22 mouse cellular contexts compared by ENCODE assay signal in genomic region chrX:9413889-9414288, GRCm38 (mm10).
DNase-seq lines count a peak whose midpoint lies in the region; ATAC-seq and TF ChIP-seq lines count a peak whose summit lies in the region.
"Had no signal": no experiment of that assay in that cellular context is flagged by ENCODE, and none has a peak within 500 bp of the region (broad histone marks: within the 10 kb centered on the region; RNA-seq: fewer than 3 reads in every experiment).

No protein-coding gene starts in this region.

- no peak overlapping the region for H3K4me2 ChIP-seq in kidney, postnatal 0 days (ENCODE audit: low read length)
- no peak overlapping the region for H3K4me2 ChIP-seq in midbrain, postnatal 0 days (ENCODE audit: low read depth, low read length, poor library complexity, severe bottlenecking)
- no peak overlapping the region for H3K4me2 ChIP-seq in midbrain, embryonic 14.5 days (ENCODE audit: low read length)
- H3K4me2 ChIP-seq: embryonic facial prominence, embryonic 15.5 days; forebrain, embryonic 15.5 days; limb, embryonic 15.5 days; midbrain, embryonic 13.5 days; neural tube, embryonic 13.5 days; stomach, embryonic 15.5 days had no signal

- H3K9ac ChIP-seq in kidney, postnatal 0 days (ENCODE audit: low read depth, low read length): no peak overlapping the region
- no peak overlapping the region for H3K9ac ChIP-seq in midbrain, postnatal 0 days (replicated peaks; ENCODE audit: low read length, poor library complexity, severe bottlenecking)
- no peak overlapping the region for H3K9ac ChIP-seq in midbrain, embryonic 14.5 days (replicated peaks; ENCODE audit: low read length)
- H3K9ac ChIP-seq: embryonic facial prominence, embryonic 15.5 days; forebrain, embryonic 15.5 days; limb, embryonic 15.5 days; midbrain, embryonic 13.5 days; neural tube, embryonic 13.5 days; stomach, embryonic 15.5 days had no signal

- ATAC-seq in kidney, postnatal 0 days (replicated peaks; ENCODE audit: low FRiP score, low read depth): no peak
- no peak for ATAC-seq in midbrain, postnatal 0 days (ENCODE audit: low FRiP score)
- no peak for ATAC-seq in midbrain, embryonic 14.5 days (ENCODE audit: low FRiP score, low TSS enrichment)
- ATAC-seq: forebrain, embryonic 15.5 days; midbrain, embryonic 13.5 days had no signal

- H3K4me1 ChIP-seq in kidney, postnatal 0 days (replicated peaks; ENCODE audit: insufficient read depth, low read length): no peaks in the 10 kb centered on the region
- H3K4me1 ChIP-seq in midbrain, postnatal 0 days (ENCODE audit: insufficient read depth, low read length): no peaks in the 10 kb centered on the region
- no peaks in the 10 kb centered on the region for H3K4me1 ChIP-seq in midbrain, embryonic 14.5 days (ENCODE audit: control insufficient read depth, insufficient read depth, low read length)
- H3K4me1 ChIP-seq: embryonic facial prominence, embryonic 15.5 days; forebrain, embryonic 15.5 days; heart, embryonic 10.5 days; limb, embryonic 15.5 days; megakaryocyte, embryonic 14.5 days; midbrain, embryonic 13.5 days; neural tube, embryonic 13.5 days; stomach, embryonic 15.5 days had no signal

- H3K9me3 ChIP-seq in kidney, postnatal 0 days (replicated peaks; ENCODE audit: low read length): no peaks in the 10 kb centered on the region
- no peaks in the 10 kb centered on the region for H3K9me3 ChIP-seq in midbrain, postnatal 0 days (ENCODE audit: low read length)
- H3K9me3 ChIP-seq in midbrain, embryonic 14.5 days (ENCODE audit: control insufficient read depth, low read length): no peaks in the 10 kb centered on the region
- H3K9me3 ChIP-seq: embryonic facial prominence, embryonic 15.5 days; forebrain, embryonic 15.5 days; G1E; heart, embryonic 10.5 days; limb, embryonic 15.5 days; megakaryocyte, embryonic 14.5 days; midbrain, embryonic 13.5 days; neural tube, embryonic 13.5 days; stomach, embryonic 15.5 days had no signal

- 78% methylated on average over 5 of the region's 5 CpGs for WGBS in kidney, postnatal 0 days
- 81% methylated on average over 5 of the region's 5 CpGs for WGBS in midbrain, postnatal 0 days
- 72% methylated on average over 5 of the region's 5 CpGs for WGBS in midbrain, embryonic 14.5 days

- H3K27me3 ChIP-seq in kidney, postnatal 0 days (ENCODE audit: insufficient read depth, low read length): no peaks in the 10 kb centered on the region
- no peaks in the 10 kb centered on the region for H3K27me3 ChIP-seq in midbrain, postnatal 0 days (ENCODE audit: insufficient read depth, low read length)
- H3K27me3 ChIP-seq in midbrain, embryonic 14.5 days (ENCODE audit: control insufficient read depth, insufficient read depth, low read length): no peaks in the 10 kb centered on the region
- H3K27me3 ChIP-seq: embryonic facial prominence, embryonic 15.5 days; forebrain, embryonic 15.5 days; limb, embryonic 15.5 days; midbrain, embryonic 13.5 days; neural tube, embryonic 13.5 days; stomach, embryonic 15.5 days had no signal

- H3K36me3 ChIP-seq in kidney, postnatal 0 days (ENCODE audit: insufficient read depth, low read length): no peaks in the 10 kb centered on the region
- H3K36me3 ChIP-seq in midbrain, postnatal 0 days (ENCODE audit: insufficient read depth, low read length): no peaks in the 10 kb centered on the region
- H3K36me3 ChIP-seq in midbrain, embryonic 14.5 days (ENCODE audit: control insufficient read depth, insufficient read depth, low read length): no peaks in the 10 kb centered on the region
- H3K36me3 ChIP-seq: embryonic facial prominence, embryonic 15.5 days; forebrain, embryonic 15.5 days; G1E; heart, embryonic 10.5 days; limb, embryonic 15.5 days; midbrain, embryonic 13.5 days; neural tube, embryonic 13.5 days; stomach, embryonic 15.5 days had no signal

- H3K27ac ChIP-seq in kidney, postnatal 0 days: no peak overlapping the region
- H3K27ac ChIP-seq in midbrain, postnatal 0 days (ENCODE audit: low read depth, low read length): no peak overlapping the region
- H3K27ac ChIP-seq in midbrain, embryonic 14.5 days (replicated peaks; ENCODE audit: low read depth, low read length): no peak overlapping the region
- H3K27ac ChIP-seq: embryonic facial prominence, embryonic 15.5 days; forebrain, embryonic 15.5 days; heart, embryonic 10.5 days; limb, embryonic 15.5 days; midbrain, embryonic 13.5 days; neural tube, embryonic 13.5 days; stomach, embryonic 15.5 days had no signal

- TF ChIP-seq CTCF in kidney, postnatal 0 days (IDR thresholded peaks at IDR 0.05; ENCODE audit: low read depth): peak; percentile 45
- peak; percentile 13; the same call in 1 of the 2 replicates for TF ChIP-seq CTCF in midbrain, postnatal 0 days (IDR thresholded peaks at IDR 0.05)

- H3K4me3 ChIP-seq in kidney, postnatal 0 days (replicated peaks; ENCODE audit: low read depth, low read length): no peak overlapping the region
- H3K4me3 ChIP-seq in midbrain, postnatal 0 days (ENCODE audit: low read depth, low read length): no peak overlapping the region
- H3K4me3 ChIP-seq in midbrain, embryonic 14.5 days (replicated peaks; ENCODE audit: low read depth, low read length): no peak overlapping the region
- H3K4me3 ChIP-seq: embryonic facial prominence, embryonic 15.5 days; forebrain, embryonic 15.5 days; heart, embryonic 10.5 days; limb, embryonic 15.5 days; megakaryocyte, embryonic 14.5 days; midbrain, embryonic 13.5 days; neural tube, embryonic 13.5 days; stomach, embryonic 15.5 days had no signal

- no peak for DNase-seq in kidney, postnatal 0 days (ENCODE audit: low spot score)
- no peak for DNase-seq in kidney, adult 9 months
- DNase-seq in midbrain, postnatal 0 days (ENCODE audit: low spot score): no peak
- DNase-seq in midbrain, embryonic 14.5 days: no peak
- peak; percentile 6 for DNase-seq in ZHBTc4 (ENCODE audit: low read depth, low spot score)
- DNase-seq in natural killer cell, adult 2 months (ENCODE audit: low spot score in 2 of 2): no peak
- DNase-seq in ovary, postnatal 10 days (ENCODE audit: low spot score): no peak
- DNase-seq: adrenal gland, postnatal 10 days; cerebellum, adult 9-10 months; left cerebral cortex, postnatal 4 days; lung, adult 18-20 months; thymus, adult 2 months; thymus, postnatal 4 days had no signal
